Mouse (Mus musculus): Measurements from ENCODE around the gene Camsap2.

- TF ChIP-seq CEBPB (IDR thresholded peaks at IDR 0.05; ENCODE audit: low read depth) (no peak), CTCF (IDR thresholded peaks at IDR 0.05; ENCODE audit: control insufficient read depth, insufficient read depth, insufficient read length) (no peak), FOSL1 (IDR thresholded peaks at IDR 0.05; ENCODE audit: insufficient read depth, low read length, poor library complexity, severe bottlenecking) (no peak), USF1 (IDR thresholded peaks at IDR 0.05; ENCODE audit: low read depth) (no peak), MYOD1 (IDR thresholded peaks at IDR 0.05; ENCODE audit: control insufficient read depth, insufficient read length, low read depth) (no peak), MAX (IDR thresholded peaks at IDR 0.05) (no peak), MYOG (IDR thresholded peaks at IDR 0.05; ENCODE audit: control insufficient read depth, extremely low read depth, insufficient read length) (no peak)
Measured at GRCm38 (mm10) chr1:136232986-136233790, 112.7 kb downstream of the Camsap2 start.

Measured in C2C12 (cell line).